Mouse (Mus musculus): Measurements from ENCODE around the gene D1Ertd622e.

- TF ChIP-seq MAFK (IDR thresholded peaks at IDR 0.05; ENCODE audit: insufficient read depth, low read depth, low read length) (no peak), CHD2 (IDR thresholded peaks at IDR 0.05; ENCODE audit: low read depth, low read length) (no peak), ZNF384 (IDR thresholded peaks at IDR 0.05; ENCODE audit: low read depth, low read length) (no peak), ZC3H11A (IDR thresholded peaks at IDR 0.05; ENCODE audit: borderline replicate concordance, low read depth, low read length) (no peak), HCFC1 (IDR thresholded peaks at IDR 0.05; ENCODE audit: borderline replicate concordance, insufficient read depth, low read length) (no peak)
Observed at GRCm38 (mm10) chr1:97660687-97661405, 1.0 kb downstream of the D1Ertd622e start.

Measured in ES-E14 (cell line).